Mouse (Mus musculus) lung, postnatal 36 days (tissue): Measurements from ENCODE around the gene Sohlh1.
"Not testable (repeated sequence)": the region's sequence is repeated elsewhere in the genome, so short reads cannot be mapped to it uniquely, and the experiment has no call there.

ENCODE experiments used
- DNase-seq: peaks from one replicate; pipeline ENCODE4 v3.0.0; 2022; ENCODE audit warnings: mixed read lengths

The Sohlh1 gene

GRCm38 (mm10) chr2:25836291-25836690 is 10.8 kb downstream of the Sohlh1 start:
- DNase-seq: peak; percentile 78

- peak; percentile 12 for DNase-seq
These were observed 16.3 kb downstream of the Sohlh1 start for GRCm38 (mm10) chr2:25830786-25831185.

- no peak for DNase-seq
These were observed 18.6 kb downstream of the Sohlh1 start for GRCm38 (mm10) chr2:25828344-25828947.

- DNase-seq: no peak
These were observed 22.3 kb downstream of the Sohlh1 start for GRCm38 (mm10) chr2:25824751-25825150.

GRCm38 (mm10) chr2:25822806-25823205 is 24.2 kb downstream of the Sohlh1 start, which contains the start of gene Lcn9:
Gene Lcn9 (plus strand): TSS chr2:25823153.
- no peak for DNase-seq

- DNase-seq: not testable (repeated sequence)
These were observed 31.3 kb downstream of the Sohlh1 start, which contains the start of gene Glt6d1 for GRCm38 (mm10) chr2:25815748-25816147. Gene Glt6d1 (minus strand): TSS chr2:25815848.

GRCm38 (mm10) chr2:25813364-25813763 is 33.7 kb downstream of the Sohlh1 start:
- DNase-seq: no peak

- DNase-seq: no peak
These were observed 35.3 kb downstream of the Sohlh1 start for GRCm38 (mm10) chr2:25811711-25812110.

- DNase-seq: no peak
These were observed 49.0 kb downstream of the Sohlh1 start for GRCm38 (mm10) chr2:25798065-25798464.

- no peak for DNase-seq
These were observed 49.4 kb downstream of the Sohlh1 start for GRCm38 (mm10) chr2:25797635-25798034.
